Mouse (Mus musculus) testis, adult 2 months (tissue): ENCODE measurements at regions not wholly inside any gene's neighbourhood (a gene's known extent, or its start where the extent isn't known, plus 50 kb on each side); places are given as distances from the start of the nearest gene placed in this dataset.

Source experiments
- CTCF ChIP-seq: fragments of 200-500 bp; IDR thresholded peaks from 2 replicates; pipeline ENCODE4 v1.5.1; 2012; ENCODE audit warnings: low read depth, mild to moderate bottlenecking, inconsistent platforms, low read length, moderate library complexity; ENCODE audit not compliant: control insufficient read depth, insufficient read depth, insufficient replicate concordance
- POLR2A ChIP-seq: fragments of 200-500 bp; IDR thresholded peaks from 2 replicates; pipeline ENCODE4 v1.6.1; 2012; ENCODE audit warnings: low read depth, mild to moderate bottlenecking, inconsistent platforms, low read length, moderate library complexity; ENCODE audit not compliant: control insufficient read depth

GRCm38 (mm10) chr2:80913478-80913877 is 296.4 kb downstream of the Nup35 start:
- TF ChIP-seq POLR2A (no peak), CTCF (no peak)
